Mouse (Mus musculus): ENCODE measurements around the gene Lrmda. TPM values are rescaled to one million over a fixed set of nuclear protein-coding genes. Genes with fewer than 3 reads are reported as not detected.
A peak's percentile ranks its signal among the peaks of the same experiment; 100 is the strongest.

Lrmda gene
- polyA plus RNA-seq, 1 experiment from 2014 or later = 0.55 TPM

DNA sequence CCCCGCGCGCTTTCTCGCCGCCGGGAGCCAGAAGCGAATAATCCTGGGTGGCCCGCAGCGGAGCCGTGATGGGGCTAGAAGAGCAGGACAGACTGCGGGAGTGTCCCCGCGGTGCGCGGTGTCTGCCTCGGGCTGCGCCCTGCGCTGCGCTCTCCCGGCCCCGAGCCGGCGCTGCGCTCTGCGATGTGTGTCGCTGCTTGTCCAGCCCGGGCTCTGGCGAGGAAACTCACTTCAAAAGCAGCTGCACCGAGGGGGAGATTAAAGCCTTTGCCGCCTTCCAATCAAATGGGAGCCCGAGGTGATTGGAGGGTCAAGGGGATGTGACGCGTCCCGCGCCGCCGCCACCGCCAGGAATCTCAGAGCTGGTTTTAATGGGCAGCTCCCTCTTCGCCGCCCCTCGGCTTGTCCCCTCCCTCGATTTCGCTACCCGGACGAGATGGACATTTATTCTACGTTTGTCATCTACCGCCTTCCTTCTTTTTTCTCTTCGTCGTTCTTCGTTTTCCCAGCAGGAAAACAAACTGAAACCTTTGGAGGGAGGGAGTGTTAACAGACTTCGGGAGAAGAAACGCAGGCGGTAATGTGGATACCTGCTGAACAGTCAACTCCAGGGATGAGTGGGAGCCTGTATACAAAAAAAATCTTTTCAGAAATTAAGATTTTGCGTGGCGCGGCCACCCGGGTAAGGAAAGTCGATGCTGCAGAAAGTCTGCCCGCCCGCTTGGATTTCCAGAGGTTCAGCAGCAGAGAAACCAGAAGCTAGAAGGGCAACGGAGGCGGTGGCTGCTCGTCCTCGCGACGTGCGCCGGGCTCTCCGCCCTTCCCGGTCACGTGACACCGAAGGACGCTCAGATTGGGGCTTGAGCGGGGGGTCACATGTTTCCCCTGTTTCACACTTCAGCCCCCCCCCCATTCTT, 31.6 kb upstream of the Lrmda start:
- H3K27ac ChIP-seq = peak overlapping the region; percentile 97
- peak overlapping the region; percentile 89 for H3K4me3 ChIP-seq
- peaks cover 59% of the 10 kb centered on the region for H3K27me3 ChIP-seq (ENCODE audit: insufficient read depth, poor library complexity, severe bottlenecking)
- peaks cover 17% of the 10 kb centered on the region for H3K36me3 ChIP-seq
- WGBS = under 1% methylated on average over 74 of the region's 74 CpGs
- peaks cover 75% of the 10 kb centered on the region for H3K4me1 ChIP-seq (replicated peaks)
- no peaks in the 10 kb centered on the region for H3K9me3 ChIP-seq
- DNase-seq (ENCODE audit: low spot score) = peak; percentile 98

DNA sequence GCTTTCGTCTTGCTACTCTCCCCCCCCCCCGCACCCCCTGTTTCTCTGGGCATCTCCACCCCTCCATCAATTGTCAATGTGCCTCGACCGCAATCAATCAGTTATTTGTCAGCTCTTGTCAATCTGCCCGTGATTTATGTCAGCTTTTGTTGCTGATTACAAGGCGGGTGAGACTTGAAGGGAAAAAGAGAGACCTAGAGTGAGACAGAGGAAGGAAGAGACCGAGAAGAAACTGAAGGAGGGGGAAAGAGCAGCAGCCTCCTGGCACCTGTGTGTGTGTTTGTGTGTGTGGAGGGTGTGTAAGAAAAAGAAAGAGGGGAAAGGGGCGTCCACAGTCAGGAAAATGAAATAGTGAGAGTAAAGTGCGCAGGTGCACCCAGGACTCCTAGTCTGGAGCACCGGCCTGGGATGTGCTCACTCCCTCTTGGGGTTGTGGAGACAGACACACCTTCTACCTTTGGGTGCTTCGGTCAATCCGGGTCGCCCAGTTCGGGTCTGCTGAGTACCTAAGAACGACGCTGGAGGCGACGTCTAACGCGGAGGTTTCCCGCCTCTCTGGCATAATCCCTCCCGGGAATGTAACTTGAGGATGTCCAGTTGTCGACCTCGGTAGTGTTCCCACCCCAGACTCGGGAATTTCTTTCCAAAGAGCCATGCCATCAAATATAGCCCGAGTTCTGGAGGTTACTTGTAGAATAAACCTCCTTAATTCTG, 30.8 kb upstream of the Lrmda start:
- Histone ChIP-seq H3K27ac (peak overlapping the region; percentile 97), H3K9me3 (no peaks in the 10 kb centered on the region), H3K27me3 (ENCODE audit: insufficient read depth, poor library complexity, severe bottlenecking) (peaks cover 67% of the 10 kb centered on the region), H3K4me1 (replicated peaks) (peaks cover 73% of the 10 kb centered on the region), H3K4me3 (peak overlapping the region; percentile 89), H3K36me3 (peaks cover 17% of the 10 kb centered on the region)
- DNase-seq (ENCODE audit: low spot score) = no peak
- under 1% methylated on average over 26 of the region's 26 CpGs for WGBS

DNA sequence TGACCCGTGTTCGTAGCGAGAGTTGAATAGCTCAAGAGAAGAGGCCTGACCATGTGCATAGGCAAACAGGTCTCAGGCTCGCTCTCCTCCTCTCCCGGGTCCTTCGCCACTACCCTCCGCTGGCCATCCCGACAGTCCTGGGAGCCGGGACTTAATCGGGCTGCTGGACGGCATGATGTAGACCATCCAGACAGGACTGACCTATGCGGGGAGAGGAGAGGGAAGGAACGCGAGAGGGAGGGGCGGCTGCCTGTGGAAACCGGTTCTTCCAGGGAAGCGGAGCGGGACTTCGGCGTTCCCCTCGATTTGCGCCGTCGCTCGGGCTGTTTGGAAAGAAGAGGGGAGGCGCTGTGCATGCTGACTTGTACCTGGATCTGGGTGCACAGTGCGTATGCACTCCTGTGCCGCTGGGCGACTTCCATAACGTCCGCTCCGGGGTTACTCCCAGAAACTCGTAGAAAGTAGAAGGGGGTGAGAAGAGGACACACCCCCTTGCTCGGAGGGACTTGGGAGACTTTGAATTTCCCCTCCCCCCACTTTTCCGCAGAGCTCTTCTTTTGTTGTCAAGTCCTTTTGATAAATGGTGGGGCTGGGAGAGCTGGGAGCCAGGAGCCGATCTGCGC, 30.1 kb upstream of the Lrmda start, which contains the start of gene Zfp503:
Zfp503 (minus strand) TSS at position 311 of the 623 bp plus-strand sequence.
- peak; percentile 77 for DNase-seq (ENCODE audit: low spot score)
- no peaks in the 10 kb centered on the region for H3K9me3 ChIP-seq
- under 1% methylated on average over 37 of the region's 37 CpGs for WGBS
- H3K27ac ChIP-seq = peak within 1 kb of the TSS; percentile 97
- peaks cover 17% of the 10 kb centered on the region for H3K36me3 ChIP-seq
- peaks cover 80% of the 10 kb centered on the region for H3K4me1 ChIP-seq (replicated peaks)
- H3K27me3 ChIP-seq (ENCODE audit: insufficient read depth, poor library complexity, severe bottlenecking) = peaks cover 72% of the 10 kb centered on the region
- H3K4me3 ChIP-seq = peak within 1 kb of the TSS; percentile 89

DNA sequence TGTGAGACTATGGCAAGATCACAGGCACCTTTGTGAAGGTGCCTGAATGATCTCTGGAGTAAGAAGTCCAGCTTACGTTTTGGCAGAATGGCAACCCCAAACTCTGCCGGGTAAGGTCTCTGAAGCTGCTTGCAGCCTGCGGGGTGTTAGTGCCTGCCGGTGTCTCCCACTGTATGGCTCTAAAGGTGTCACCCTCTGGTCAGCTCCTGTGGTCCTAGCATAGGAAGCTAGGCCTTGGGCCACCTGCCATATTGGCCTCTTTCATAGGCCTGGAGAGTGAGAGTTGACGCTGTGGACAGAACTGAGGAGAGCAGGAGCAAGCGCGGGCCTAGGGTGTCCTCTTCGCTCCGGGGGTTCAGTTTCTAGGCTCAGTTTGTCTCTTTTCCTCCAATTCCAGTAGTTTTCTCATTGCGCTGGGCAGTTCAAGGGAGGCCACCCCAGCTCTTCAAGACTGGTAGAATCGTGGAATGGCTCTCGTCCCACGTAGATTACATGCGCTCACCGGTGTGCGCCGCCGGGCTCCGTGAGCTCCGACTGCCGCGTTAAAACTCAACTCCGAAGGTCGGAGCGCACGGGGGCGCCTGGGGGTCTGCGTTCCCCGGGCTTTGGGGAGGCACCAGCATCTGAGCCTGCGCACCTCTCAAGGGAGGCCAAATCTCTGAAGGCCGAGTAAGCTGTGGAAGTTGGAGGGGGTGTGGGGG, 29.0 kb upstream of the Lrmda start:
- Histone ChIP-seq H3K36me3 (peaks cover 8% of the 10 kb centered on the region), H3K9me3 (no peaks in the 10 kb centered on the region), H3K27ac (peak overlapping the region; percentile 97), H3K4me3 (peak overlapping the region; percentile 89), H3K27me3 (ENCODE audit: insufficient read depth, poor library complexity, severe bottlenecking) (peaks cover 71% of the 10 kb centered on the region), H3K4me1 (replicated peaks) (peaks cover 82% of the 10 kb centered on the region)
- WGBS = 1% methylated on average over 31 of the region's 31 CpGs
- peak; percentile 59 for DNase-seq (ENCODE audit: low spot score)

DNA sequence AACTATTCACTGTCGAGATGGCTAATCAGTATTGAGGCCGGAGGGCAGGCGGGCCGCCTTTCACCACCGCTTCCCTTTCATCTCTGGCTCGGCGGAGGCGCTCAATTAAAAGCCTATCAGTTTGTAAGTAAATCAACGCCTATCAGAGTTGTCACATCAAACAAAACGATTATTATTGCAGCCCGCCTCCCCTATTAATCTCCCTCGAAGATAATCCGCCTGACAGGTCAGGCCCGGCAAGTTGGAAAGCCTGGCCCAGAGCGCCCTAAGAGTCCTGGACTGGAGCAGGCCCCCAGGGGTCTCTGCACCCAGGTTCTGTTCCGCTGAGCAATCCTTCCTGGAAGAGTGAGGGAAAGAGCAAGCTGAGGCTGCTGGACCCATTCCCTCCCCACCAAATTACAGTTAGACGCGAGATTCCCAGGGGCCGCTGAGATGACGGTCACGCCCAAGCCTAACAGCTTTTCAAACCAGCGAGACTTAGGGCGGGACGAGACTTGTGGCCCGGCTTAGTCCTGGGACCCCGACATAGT, 28.2 kb upstream of the Lrmda start:
- H3K36me3 ChIP-seq = no peaks in the 10 kb centered on the region
- peak; percentile 84 for DNase-seq (ENCODE audit: low spot score)
- H3K27ac ChIP-seq = peak overlapping the region; percentile 79
- H3K4me1 ChIP-seq (replicated peaks) = peaks cover 78% of the 10 kb centered on the region
- H3K27me3 ChIP-seq (ENCODE audit: insufficient read depth, poor library complexity, severe bottlenecking) = peaks cover 71% of the 10 kb centered on the region
- 1% methylated on average over 26 of the region's 26 CpGs for WGBS
- peak overlapping the region; percentile 89 for H3K4me3 ChIP-seq
- H3K9me3 ChIP-seq = no peaks in the 10 kb centered on the region

DNA sequence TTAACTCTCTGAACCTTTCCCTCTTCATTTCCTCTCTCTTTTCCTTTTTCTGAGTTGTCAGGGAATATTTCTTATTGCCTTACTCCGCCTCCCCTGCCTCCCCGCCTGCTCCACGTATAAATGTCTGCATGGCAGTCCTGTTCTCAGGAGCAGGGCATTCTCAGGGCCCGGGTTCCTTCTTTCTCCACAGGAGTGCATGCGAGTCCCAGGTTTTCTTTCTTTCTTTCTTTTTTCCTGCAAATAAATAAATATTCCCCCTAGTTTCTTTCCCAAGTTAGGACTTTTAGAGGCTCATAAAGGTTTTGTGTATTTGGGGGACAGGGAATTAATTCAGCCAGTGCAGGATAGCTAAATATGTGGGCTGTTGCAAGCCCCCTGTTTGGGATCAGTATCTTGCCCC, 27.7 kb upstream of the Lrmda start:
- no peak for DNase-seq (ENCODE audit: low spot score)
- H3K27ac ChIP-seq = peak overlapping the region; percentile 69

DNA sequence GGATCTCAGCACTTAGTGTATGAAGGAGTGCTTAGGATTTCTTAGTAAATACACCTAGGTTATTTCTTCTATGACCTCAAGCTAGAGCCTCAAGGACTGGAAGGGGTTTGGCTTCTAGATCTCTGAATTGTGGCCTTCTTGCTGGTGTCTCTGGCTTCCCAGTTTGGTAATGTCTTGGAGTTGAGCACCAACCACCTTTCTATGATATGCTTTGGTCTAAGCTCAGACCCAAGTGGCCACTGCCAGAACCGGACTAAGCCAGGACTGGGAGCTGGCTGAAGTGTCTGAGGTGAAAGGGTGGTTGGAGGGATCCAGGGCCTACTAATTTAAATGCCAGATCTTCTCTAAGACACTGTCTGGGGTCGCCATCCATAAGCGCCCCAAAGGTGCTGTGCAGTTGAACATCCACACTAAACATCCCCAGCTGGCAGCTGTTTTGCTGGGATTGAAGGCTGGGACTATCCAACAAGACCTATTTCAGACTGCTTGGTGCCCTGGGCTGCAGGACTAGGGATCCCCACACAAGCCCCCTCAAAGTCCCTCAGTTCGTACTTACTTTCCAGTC, 27.1 kb upstream of the Lrmda start:
- Histone ChIP-seq H3K27me3 (ENCODE audit: insufficient read depth, poor library complexity, severe bottlenecking) (peaks cover 78% of the 10 kb centered on the region), H3K4me3 (peak overlapping the region; percentile 89)

More for the DNA sequence above, 27.7 kb upstream of the Lrmda start:
- peak overlapping the region; percentile 89 for H3K4me3 ChIP-seq
- WGBS = 5% methylated on average over 5 of the region's 5 CpGs
- no peaks in the 10 kb centered on the region for H3K9me3 ChIP-seq
- peaks cover 73% of the 10 kb centered on the region for H3K4me1 ChIP-seq (replicated peaks)
- no peaks in the 10 kb centered on the region for H3K36me3 ChIP-seq
- H3K27me3 ChIP-seq (ENCODE audit: insufficient read depth, poor library complexity, severe bottlenecking) = peaks cover 77% of the 10 kb centered on the region

DNA sequence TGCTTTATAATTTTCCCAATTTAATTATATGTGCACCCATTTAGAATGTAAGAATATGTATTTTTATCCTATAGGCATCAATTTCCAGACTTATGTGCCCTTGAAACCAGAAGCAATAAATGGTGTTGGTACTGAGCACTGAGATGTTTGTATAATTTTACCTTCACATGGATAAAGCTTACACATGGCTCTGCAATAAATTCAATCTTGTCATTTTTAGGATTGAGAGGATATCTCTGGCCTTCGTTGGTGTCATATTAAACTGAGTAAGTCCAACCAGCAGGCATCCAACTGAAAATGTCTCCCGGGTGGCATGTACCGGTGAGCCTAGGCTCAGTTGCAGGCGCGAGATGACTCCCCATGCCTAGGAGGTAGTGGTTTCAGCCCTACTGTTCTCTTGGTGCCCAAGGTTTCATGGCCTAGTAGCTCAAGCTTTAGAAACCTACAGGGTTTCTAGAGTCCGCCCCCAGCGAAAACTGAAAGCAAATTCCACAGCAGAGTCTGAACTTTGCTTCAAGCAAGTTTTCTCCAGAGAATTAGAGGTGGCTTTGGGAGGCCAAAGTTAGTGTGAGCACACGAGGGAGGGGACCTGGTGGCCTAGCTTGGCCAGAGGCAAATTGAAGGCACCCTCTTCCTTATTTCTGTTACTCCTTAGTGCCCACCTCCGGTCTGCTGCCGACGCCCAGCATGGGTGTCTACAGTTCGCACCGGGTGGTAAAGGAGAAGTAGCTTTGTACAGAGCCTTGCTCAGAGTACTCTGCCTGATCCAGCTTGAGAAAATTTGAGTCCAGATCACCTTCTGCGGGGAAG, 26.1 kb upstream of the Lrmda start:
- Histone ChIP-seq H3K27ac (peak overlapping the region; percentile 88), H3K4me3 (peak overlapping the region; percentile 70), H3K4me1 (replicated peaks) (peaks cover 65% of the 10 kb centered on the region), H3K36me3 (no peaks in the 10 kb centered on the region), H3K9me3 (no peaks in the 10 kb centered on the region), H3K27me3 (ENCODE audit: insufficient read depth, poor library complexity, severe bottlenecking) (peaks cover 86% of the 10 kb centered on the region)
- DNase-seq (ENCODE audit: low spot score) = no peak
- 2% methylated on average over 14 of the region's 14 CpGs for WGBS

More for the DNA sequence above, 27.1 kb upstream of the Lrmda start:
- no peaks in the 10 kb centered on the region for H3K36me3 ChIP-seq
- H3K9me3 ChIP-seq = no peaks in the 10 kb centered on the region
- peaks cover 68% of the 10 kb centered on the region for H3K4me1 ChIP-seq (replicated peaks)
- DNase-seq (ENCODE audit: low spot score) = peak; percentile 26
- 15% methylated on average over 4 of the region's 4 CpGs for whole genome bisulfite sequencing
- peak overlapping the region; percentile 53; the same call in 1 of the 2 replicates for H3K27ac ChIP-seq

DNA sequence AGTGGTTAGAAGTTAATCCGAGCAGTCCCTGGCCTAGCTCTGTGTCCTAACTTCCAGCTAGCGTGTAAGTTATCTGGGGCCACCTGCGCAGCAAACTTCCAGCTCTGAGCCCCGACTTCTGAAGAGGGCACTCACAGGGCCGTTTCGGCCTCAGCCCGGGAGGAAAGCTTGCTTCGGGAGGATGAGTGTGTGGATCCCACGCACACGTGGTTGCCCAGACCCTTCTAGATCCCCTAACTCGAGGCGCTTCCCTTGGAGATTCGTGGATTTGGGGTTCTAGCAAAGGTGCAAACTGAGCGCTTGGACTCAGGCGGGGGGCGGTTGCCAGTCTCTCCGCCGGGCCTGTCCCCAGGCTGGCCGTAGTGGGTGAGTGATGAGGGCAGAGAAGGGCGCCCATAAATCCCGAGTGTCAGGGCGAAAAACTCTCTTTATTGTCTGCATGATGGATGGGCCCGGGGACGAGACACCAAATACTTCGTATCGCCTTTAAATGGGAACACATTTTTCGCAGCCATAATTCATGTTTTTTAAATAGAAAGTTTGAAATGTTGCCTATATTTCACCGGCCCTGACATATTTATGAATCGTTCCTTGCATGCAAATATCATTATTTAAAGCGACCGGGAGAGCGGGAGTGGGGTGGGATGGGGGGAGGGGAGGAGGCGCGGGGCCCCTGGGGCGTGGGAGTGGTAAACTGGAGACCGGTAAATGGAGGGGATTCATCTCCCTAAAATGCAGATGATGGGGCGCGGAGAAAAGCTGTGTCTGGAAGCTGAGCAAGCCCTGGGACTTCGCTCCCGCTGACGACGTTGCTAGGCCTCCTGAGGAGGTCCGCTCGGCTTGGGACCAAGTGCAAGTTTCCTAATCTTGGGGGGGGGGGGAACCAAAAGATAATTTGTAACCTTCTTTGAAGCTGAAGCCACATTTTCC, 25.2 kb upstream of the Lrmda start:
- Histone ChIP-seq H3K27ac (peak overlapping the region; percentile 88), H3K9me3 (no peaks in the 10 kb centered on the region), H3K4me1 (replicated peaks) (peaks cover 56% of the 10 kb centered on the region), H3K4me3 (peak overlapping the region; percentile 70), H3K27me3 (ENCODE audit: insufficient read depth, poor library complexity, severe bottlenecking) (peaks cover 81% of the 10 kb centered on the region), H3K36me3 (no peaks in the 10 kb centered on the region)
- peak; percentile 51 for DNase-seq (ENCODE audit: low spot score)
- under 1% methylated on average over 44 of the region's 44 CpGs for WGBS

DNA sequence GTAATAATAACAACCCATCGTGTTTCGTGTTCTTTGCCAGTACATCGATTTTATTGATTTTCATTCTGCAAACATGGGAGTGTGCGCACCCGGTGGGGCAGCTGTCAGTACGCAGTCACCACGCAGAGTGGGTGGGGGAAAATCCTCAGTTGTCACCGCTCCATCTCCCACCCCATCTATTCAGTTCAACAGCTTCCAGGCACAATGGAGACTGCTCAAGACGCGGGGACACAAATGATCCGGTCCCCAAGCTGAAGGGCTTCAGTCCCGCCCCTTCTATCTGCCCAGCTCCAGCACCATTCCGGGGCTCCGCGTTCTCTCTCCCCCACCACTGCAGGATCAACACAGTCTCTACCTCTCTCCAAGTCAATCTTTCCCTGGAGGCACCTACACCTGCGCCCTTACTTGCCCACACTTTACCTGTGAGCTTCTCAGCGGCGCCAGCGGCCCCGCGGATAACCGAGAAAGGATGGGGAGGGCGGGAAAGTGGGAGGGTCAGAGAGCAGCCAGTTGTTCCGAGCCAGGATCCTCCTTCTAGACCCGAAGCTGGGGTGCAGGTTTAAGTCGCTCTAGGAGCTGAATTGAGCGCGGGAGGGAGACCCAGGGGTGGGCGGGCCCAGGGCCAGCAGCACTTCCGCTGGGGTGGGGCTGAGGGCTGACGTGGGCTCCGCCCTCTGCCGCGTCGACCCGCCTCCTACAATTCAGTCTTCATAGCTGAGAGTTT, 24.3 kb upstream of the Lrmda start:
- peak overlapping the region; percentile 70 for H3K4me3 ChIP-seq
- H3K27ac ChIP-seq = peak overlapping the region; percentile 88
- DNase-seq (ENCODE audit: low spot score) = peak; percentile 74
- peaks cover 48% of the 10 kb centered on the region for H3K4me1 ChIP-seq (replicated peaks)
- under 1% methylated on average over 36 of the region's 36 CpGs for WGBS
- H3K27me3 ChIP-seq (ENCODE audit: insufficient read depth, poor library complexity, severe bottlenecking) = peaks cover 80% of the 10 kb centered on the region
- no peaks in the 10 kb centered on the region for H3K36me3 ChIP-seq
- no peaks in the 10 kb centered on the region for H3K9me3 ChIP-seq

Data from hindbrain, embryonic 10.5 days (tissue).